Mouse (Mus musculus): ENCODE data around the gene Ocel1. TPM values are rescaled to one million over a fixed set of nuclear protein-coding genes. Genes with fewer than 3 reads are reported as not detected.

Ocel1 gene
- polyA plus RNA-seq, 1 experiment from 2014 or later, result 6.1 TPM

- Histone ChIP-seq H3K9me3 (ENCODE audit: low read length) (no peaks in the 10 kb centered on the region), H3K4me3 (ENCODE audit: low read length) (no peak overlapping the region), H3K36me3 (ENCODE audit: insufficient read depth, low read length) (peaks cover 30% of the 10 kb centered on the region), H3K4me1 (ENCODE audit: insufficient read depth, low read length) (peaks cover 18% of the 10 kb centered on the region), H3K27me3 (ENCODE audit: insufficient read depth, low read length) (peaks cover 3% of the 10 kb centered on the region; the same call in 1 of the 2 replicates), H3K27ac (ENCODE audit: low read length) (no peak overlapping the region), H3K4me2 (replicated peaks; ENCODE audit: low read depth, low read length) (no peak overlapping the region), H3K9ac (replicated peaks; ENCODE audit: low read length) (no peak overlapping the region)
- WGBS, result 29% methylated on average over 11 of the region's 11 CpGs
- peak; percentile 64; the same call in 1 of the 2 replicates for ATAC-seq (ENCODE audit: low FRiP score, low TSS enrichment)
Measured at GRCm38 (mm10) chr8:71411535-71412273, 40.6 kb downstream of the Ocel1 start.

- Histone ChIP-seq H3K9me3 (ENCODE audit: low read length) (no peaks in the 10 kb centered on the region; the same call in 1 of the 2 replicates), H3K27me3 (ENCODE audit: insufficient read depth, low read length) (no peaks in the 10 kb centered on the region), H3K9ac (replicated peaks; ENCODE audit: low read length) (no peak overlapping the region), H3K4me2 (replicated peaks; ENCODE audit: low read depth, low read length) (no peak overlapping the region), H3K36me3 (ENCODE audit: insufficient read depth, low read length) (no peaks in the 10 kb centered on the region), H3K4me3 (ENCODE audit: low read length) (no peak overlapping the region), H3K27ac (ENCODE audit: low read length) (no peak overlapping the region), H3K4me1 (ENCODE audit: insufficient read depth, low read length) (no peaks in the 10 kb centered on the region)
- no peak for ATAC-seq (ENCODE audit: low FRiP score, low TSS enrichment)
Measured at GRCm38 (mm10) chr8:71422121-71422520, 51.0 kb downstream of the Ocel1 start.

Other genes with a start within 250 kb of the Ocel1 start
- 21.2 and 23.6 TPM in 2 replicates for gene Myo9b, start 98.6 kb upstream of the Ocel1 start, polyA plus RNA-seq (2015; fragmentation: Nextera tagmentation; extraction: Ambion mirVana)
- 58.6 and 62.1 TPM in 2 replicates for gene Haus8, start 98.4 kb upstream of the Ocel1 start, polyA plus RNA-seq (2015; fragmentation: Nextera tagmentation; extraction: Ambion mirVana)
- gene Use1, start 4.5 kb upstream of the Ocel1 start, polyA plus RNA-seq (2015; fragmentation: Nextera tagmentation; extraction: Ambion mirVana), result 109 and 111 TPM in 2 replicates
- gene Nr2f6, start 10.7 kb downstream of the Ocel1 start, polyA plus RNA-seq (2015; fragmentation: Nextera tagmentation; extraction: Ambion mirVana), result 65.4 and 82.9 TPM in 2 replicates
- 29.8 and 31.2 TPM in 2 replicates for gene Ushbp1, start 24.5 kb downstream of the Ocel1 start, polyA plus RNA-seq (2015; fragmentation: Nextera tagmentation; extraction: Ambion mirVana)
- 116 and 120 TPM in 2 replicates for gene Babam1, start 25.6 kb downstream of the Ocel1 start, polyA plus RNA-seq (2015; fragmentation: Nextera tagmentation; extraction: Ambion mirVana)
- 47.4 and 58.3 TPM in 2 replicates for gene Ankle1, start 34.7 kb downstream of the Ocel1 start, polyA plus RNA-seq (2015; fragmentation: Nextera tagmentation; extraction: Ambion mirVana)
- 41.9 and 46.6 TPM in 2 replicates for gene Abhd8, start 92.4 kb downstream of the Ocel1 start, polyA plus RNA-seq (2015; fragmentation: Nextera tagmentation; extraction: Ambion mirVana)
- 170 and 178 TPM in 2 replicates for gene Mrpl34, start 93.7 kb downstream of the Ocel1 start, polyA plus RNA-seq (2015; fragmentation: Nextera tagmentation; extraction: Ambion mirVana)
- 110 and 115 TPM in 2 replicates for gene Dda1, start 97.9 kb downstream of the Ocel1 start, polyA plus RNA-seq (2015; fragmentation: Nextera tagmentation; extraction: Ambion mirVana)
- 0.81 and 1.0 TPM in 2 replicates for gene Ano8, start 114.7 kb downstream of the Ocel1 start, polyA plus RNA-seq (2015; fragmentation: Nextera tagmentation; extraction: Ambion mirVana)
- 22.2 and 22.5 TPM in 2 replicates for gene Gtpbp3, start 116.8 kb downstream of the Ocel1 start, polyA plus RNA-seq (2015; fragmentation: Nextera tagmentation; extraction: Ambion mirVana)
- 165 TPM in 2 replicates for gene Plvap, start 140.5 kb downstream of the Ocel1 start, polyA plus RNA-seq (2015; fragmentation: Nextera tagmentation; extraction: Ambion mirVana)
- gene Ccdc194, start 154.4 kb downstream of the Ocel1 start, polyA plus RNA-seq (2015; fragmentation: Nextera tagmentation; extraction: Ambion mirVana), result 0.15 and 0.61 TPM in 2 replicates
- 53.6 and 55.6 TPM in 2 replicates for gene Bst2, start 166.2 kb downstream of the Ocel1 start, polyA plus RNA-seq (2015; fragmentation: Nextera tagmentation; extraction: Ambion mirVana)
- gene Mvb12a, start 171.6 kb downstream of the Ocel1 start, polyA plus RNA-seq (2015; fragmentation: Nextera tagmentation; extraction: Ambion mirVana), result 114 and 118 TPM in 2 replicates
- 16.3 and 16.7 TPM in 2 replicates for gene Tmem221, start 187.6 kb downstream of the Ocel1 start, polyA plus RNA-seq (2015; fragmentation: Nextera tagmentation; extraction: Ambion mirVana)
- gene Nxnl1, start 195.3 kb downstream of the Ocel1 start, polyA plus RNA-seq (2015; fragmentation: Nextera tagmentation; extraction: Ambion mirVana), result 0.24 and 0.31 TPM in 2 replicates
- 49.8 and 56.2 TPM in 2 replicates for gene Slc27a1, start 197.6 kb downstream of the Ocel1 start, polyA plus RNA-seq (2015; fragmentation: Nextera tagmentation; extraction: Ambion mirVana)
- gene Pgls, start 220.9 kb downstream of the Ocel1 start, polyA plus RNA-seq (2015; fragmentation: Nextera tagmentation; extraction: Ambion mirVana), result 244 and 252 TPM in 2 replicates
- 4.6 and 5.3 TPM in 2 replicates for gene Fam129c, start 226.3 kb downstream of the Ocel1 start, polyA plus RNA-seq (2015; fragmentation: Nextera tagmentation; extraction: Ambion mirVana)
- gene Colgalt1, start 239.7 kb downstream of the Ocel1 start, polyA plus RNA-seq (2015; fragmentation: Nextera tagmentation; extraction: Ambion mirVana), result 77.6 and 78.5 TPM in 2 replicates

All from kidney, embryonic 16.5 days (tissue).